Mouse (Mus musculus) kidney, adult 9 months (tissue): ENCODE measurements around the gene Ifi27l2a.
"Not testable (repeated sequence)": the region's sequence is repeated elsewhere in the genome, so short reads cannot be mapped to it uniquely, and the experiment has no call there.

Source experiments
- DNase-seq: peaks from one replicate; pipeline ENCODE4 v3.0.0; 2022

Gene Ifi27l2a

DNA sequence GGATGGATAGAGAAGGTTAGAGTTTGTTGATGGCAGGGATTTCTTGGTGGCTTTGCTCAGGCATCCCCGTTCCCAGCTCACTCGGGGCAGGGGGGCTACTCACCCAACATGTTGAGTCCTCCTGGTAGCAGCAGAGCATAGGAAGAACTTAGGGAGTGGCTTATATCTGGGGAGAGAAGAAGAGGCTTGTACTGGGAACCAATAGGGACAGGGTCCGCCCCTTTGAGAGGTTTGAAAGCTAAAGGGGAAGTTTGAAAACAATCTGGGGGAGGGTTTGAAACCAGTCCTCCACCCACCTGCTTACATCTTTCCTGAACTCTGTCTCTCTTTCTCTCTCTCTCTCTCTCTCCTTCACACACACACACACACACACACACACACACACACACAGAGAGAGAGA is at the start of gene Ifi27l2a:
TSS of gene Ifi27l2a (minus strand) at position 157 of the 400 bp plus-strand sequence.
- DNase-seq: peak; percentile 3

DNA sequence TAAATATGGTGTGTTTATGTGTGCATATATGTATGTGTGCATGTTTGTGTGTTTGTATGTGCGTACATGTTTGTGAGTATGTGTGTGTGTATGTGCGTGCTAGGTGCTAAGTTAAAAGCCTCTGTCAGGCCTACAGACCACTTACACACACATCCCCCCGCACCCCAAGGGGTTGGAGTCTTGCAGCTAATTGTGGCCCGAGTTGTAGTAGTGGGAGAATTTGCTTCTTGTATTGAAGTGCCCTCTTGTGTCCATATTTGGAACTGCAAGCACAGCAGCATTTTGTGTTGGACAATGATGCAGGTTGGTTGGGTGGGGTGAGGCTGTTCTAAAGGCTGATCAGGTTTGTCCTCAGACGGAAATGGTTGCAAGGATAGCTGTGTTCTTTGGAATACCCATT is 49.3 kb upstream of the Ifi27l2a start:
- DNase-seq: peak; percentile 82

DNA sequence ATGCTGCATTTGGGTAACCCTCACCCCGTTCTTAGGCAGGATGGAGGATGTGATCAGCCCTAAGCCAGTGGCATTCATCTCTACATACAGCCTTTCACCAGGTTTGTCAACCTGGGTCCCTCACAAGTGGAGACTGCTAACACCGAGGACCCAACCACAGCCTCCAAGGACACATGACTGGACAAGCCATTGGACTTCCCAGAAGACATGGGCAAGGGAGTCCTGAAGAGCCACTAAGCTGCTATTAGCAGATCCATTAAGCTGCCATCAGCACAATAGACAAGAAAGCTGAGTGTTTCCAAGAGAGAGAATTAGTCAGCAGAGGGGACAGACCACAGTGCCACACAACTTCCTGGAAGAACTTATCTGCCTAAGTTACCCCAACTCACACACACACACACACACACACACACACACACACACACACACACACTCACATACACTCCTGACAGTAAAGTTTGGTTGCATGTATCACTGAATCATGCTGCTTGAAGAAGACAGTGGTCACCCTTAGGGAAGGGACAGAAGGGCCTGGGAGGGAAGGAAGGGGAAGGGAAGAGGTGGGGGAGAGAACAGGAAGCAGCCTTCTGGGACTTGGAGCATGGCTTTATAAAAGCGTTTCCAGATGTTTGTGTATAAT is 47.7 kb upstream of the Ifi27l2a start:
- no peak for DNase-seq

DNA sequence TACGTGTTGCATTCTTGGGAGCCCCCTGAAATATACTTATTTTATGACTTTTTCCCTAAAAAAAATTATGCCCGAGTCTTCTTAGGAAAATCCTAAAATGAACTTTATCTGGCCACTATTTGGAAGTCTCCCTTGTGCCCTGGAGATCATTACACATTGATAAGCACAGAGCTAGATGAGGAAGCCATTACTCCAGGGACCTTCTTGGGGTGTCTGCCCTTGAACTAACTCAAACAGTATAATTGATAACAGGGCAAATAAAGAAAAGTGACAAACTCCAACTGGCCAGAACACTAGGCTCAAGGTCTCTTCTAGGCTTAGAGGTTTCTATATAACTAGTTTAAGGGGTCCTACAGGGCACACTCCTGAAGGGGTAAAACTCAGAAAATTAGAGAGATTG is 44.3 kb upstream of the Ifi27l2a start:
- DNase-seq: no peak

DNA sequence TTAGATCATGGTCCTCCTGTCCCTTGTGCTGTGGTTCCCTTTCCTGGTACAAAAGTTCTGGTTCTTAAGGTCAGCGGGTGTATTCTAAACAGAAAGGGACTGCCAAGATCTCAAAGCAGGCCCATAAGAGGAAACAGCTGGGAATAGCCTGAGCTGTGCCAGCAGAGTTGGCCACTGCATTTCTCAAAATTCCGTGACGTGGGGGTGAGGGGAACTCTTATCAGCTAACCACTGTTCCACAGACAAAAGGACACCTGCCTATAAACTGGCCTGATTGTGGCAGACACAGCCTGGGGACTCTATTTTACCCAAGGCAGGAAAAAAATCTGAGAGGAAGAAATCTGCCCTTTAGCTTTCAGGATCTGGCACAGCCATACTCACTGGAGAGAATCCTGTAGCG is 43.8 kb upstream of the Ifi27l2a start:
- DNase-seq: peak; percentile 9

DNA sequence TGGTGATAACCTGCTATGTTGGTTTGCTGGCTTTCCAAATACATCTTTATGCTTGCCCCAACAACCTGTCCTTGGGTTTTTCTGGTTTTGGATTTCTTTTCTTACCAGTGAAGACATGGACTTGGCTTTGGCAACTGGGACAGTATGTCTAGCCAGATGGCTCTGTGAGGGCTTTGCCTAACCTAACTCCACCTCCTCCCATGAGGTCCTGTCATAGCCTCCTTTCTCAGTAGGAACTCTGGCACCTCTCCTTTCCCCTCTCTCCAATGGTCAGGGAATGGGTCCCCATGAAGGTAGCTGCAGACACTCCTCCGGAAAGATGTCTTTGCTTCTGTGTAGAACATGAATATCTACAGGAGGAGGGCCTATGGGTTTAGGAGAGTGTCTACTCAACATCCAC is 43.2 kb upstream of the Ifi27l2a start:
- DNase-seq: no peak

DNA sequence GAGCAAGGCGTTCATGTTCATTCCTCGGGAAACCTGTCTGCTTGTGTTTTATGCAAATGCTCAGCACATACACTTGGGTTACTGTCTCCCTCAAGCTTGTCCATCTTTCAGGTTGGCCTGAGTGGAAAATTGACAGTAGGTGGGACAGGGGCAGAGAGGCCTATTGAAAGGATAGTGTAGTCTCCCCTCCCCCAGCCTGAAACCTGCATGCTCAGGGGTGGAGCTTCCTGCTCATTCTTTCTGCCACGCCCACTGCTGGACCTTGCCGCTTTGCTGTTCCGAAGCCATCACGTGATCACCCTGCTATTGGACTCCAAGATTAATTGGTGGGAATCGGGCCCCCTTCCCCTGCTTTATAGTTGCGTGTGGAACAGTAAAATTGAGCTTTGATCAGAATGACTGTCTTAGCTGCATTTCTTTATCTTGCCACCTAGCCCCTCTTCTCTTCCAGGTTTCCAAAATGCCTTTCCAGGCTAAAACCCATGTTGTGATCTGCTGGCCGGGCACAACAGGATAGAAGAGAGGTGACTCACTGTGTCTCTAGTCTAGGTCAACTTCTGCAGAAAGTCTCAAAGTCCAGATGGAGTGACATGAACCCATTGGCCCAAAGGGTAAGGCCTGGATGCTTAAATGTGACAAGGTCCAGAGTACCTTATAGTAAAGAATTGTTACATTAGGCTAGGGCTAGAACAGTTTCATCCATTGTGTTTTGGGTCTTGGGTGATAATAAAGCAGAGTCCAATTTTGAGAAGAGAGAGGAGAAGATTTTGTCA is 40.9 kb upstream of the Ifi27l2a start:
- DNase-seq: not testable (repeated sequence)

DNA sequence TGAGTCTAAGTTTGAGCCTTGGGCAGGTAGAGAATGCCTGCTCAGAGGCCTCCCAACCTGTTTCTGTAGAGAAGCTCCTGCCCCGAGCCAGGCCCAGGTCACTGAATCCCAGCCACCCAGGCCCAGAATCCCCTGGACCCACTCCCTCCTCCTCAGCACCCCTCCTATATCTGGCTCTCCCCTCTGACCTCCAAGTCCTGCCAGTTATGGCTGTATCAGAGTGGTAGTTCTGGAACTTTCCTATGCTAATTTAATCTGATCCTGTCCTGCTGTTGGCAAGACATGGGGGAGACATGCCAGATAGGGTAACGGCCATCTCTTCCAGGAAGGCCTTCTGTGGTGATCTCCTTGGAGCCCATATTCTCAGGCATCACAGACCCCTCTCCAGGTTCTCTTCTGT is 39.3 kb upstream of the Ifi27l2a start:
- DNase-seq: no peak

DNA sequence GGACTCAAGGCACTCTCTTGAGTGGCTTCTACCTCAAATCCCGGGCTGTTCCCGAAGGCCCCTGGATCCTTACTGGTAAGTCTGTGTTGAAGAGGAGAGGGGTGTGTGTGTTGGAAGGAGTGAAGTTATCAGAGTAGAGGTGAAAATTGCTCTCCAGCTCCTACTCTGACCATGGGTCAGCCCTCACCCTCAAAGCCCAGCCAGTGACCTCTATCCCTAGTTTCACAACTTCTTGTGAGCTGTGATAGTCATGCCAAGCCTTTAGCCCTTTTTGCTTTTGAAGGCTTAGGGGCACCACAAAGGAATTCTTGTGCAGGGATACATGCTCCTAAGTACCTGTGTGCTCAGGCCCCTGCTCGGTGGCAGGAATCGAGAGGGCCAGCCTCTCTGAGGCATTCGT is 38.2 kb upstream of the Ifi27l2a start:
- no peak for DNase-seq

DNA sequence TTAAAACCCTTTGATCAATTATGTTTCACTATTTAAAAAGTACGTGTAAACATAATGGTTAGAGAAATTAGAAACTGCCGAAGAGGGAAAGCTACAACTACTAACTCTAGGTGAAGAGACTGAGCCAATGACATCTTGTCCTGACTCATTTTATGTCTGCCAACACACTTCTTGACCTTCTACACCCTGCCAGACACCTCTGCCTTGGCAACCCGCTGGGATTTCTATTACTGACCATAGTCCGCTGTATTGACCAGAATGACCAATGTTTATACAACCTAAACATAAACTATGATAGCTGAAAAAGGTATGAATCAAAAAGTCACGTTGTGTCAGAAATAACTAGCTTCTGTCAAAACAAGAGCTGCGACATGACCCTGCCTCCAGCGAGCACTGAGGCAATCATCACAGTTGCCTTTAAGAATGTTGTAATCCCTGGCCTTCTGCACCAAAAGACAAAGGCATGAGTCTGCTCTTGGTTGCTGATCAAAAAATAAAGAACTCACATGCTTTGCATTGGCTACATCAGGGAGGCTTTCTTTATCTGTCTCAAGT is 34.1 kb upstream of the Ifi27l2a start:
- DNase-seq: no peak

DNA sequence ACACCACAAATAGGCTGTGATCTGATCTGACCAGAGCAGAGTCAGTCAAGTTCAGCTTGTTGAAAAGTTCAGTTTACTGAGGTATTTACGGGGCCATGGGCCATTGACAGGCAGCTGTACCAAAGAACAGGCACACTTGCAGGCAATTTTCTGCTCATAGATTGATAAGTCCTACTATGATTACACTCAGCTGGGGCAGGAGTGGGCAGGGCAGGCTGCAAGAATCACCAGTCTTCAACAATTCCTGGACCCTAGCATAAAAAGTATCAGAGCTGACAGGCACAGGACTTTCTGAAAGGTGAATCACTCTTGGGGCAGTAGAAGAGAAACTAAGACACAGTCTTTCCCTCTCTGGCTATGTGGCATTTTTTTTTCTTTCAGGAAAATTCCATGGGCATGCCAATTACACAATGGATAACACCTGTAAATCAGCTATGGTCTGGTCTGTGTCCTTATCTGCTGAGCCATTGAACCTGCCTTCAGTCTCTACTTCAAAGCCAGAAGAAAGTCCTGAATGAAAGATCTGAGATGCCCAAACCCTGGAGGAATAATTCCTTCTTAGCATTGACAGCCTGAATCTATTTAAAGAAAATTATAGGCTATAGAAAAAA is 33.4 kb upstream of the Ifi27l2a start:
- DNase-seq: no peak

DNA sequence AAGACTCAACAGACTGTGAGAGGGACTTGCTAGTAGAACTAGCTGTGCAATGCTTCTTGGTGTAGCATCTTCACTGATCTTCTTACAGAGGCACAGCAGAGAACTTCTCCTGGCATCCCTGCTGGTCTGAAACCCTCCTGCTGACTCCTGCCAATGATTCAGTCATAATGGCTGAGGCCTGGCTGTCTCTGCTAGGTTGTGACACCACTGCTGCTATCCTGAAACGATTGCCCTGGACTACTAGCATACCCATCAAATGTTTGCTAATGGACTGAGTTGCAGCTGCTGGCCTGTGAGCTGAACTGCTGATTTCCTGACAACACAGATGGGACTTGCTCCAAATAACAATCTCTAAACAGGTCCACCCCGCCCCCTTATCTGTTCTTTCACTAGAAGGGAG is 31.0 kb upstream of the Ifi27l2a start:
- DNase-seq: no peak

DNA sequence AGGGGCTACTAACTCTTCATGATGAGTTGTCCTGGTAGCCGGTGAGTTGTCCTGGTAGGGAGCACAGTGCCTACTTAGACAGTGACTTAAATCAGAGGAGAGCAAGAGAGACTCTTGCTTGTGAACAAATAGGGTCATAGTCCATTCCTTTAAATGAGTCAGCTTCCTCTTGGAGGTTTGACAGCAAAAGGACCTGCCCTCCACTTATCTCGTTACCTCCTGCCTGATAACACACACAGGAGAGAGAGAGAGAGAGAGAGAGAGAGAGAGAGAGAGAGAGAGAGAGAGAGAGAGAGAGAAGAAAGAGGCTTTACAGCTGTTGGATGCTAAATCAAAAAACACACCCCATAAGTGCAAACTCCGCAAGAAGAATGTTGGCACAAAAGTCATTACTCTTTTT is 13.7 kb upstream of the Ifi27l2a start, which contains the start of gene Ifi27l2b:
TSS of gene Ifi27l2b (minus strand) at position 84 of the 400 bp plus-strand sequence.
- DNase-seq: no peak

DNA sequence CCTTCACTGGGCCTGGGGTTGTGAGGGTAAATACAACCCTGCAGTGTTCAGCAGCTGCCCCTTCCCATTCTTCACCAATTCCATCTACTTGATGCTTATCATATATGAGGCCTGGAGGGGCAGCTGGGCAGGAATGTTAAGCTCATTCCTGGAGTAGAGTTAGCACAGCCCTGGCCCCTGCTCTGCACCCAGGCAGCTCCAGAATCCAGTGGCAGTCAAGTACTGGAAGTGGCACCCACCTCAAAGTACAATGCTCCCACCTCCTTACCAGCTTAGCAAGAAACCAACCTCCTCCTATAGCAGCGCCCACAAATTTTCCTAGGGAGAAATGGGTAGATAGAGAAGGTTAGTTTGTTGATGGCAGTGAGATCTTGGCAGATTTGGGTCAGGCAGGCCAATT is 13.2 kb upstream of the Ifi27l2a start:
- DNase-seq: not testable (repeated sequence)

DNA sequence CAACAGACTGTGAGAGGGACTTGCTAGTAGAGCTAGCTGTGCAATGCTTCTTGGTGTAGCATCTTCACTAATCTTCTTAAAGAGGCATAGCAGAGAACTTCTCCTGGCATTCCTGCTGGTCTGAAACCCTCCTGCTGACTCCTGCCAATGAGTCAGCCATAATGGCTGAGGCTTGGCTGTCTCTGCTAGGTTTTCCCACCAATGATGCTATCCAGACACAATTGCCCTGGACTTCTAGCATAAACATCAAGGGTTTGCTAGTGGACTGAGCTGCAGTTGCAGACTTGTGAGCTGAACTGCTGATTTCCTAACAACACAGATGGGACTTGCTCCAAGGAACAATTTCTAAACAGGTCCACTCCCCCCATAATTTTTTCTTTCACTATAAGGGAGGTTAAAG is 9.9 kb upstream of the Ifi27l2a start:
- DNase-seq: no peak

DNA sequence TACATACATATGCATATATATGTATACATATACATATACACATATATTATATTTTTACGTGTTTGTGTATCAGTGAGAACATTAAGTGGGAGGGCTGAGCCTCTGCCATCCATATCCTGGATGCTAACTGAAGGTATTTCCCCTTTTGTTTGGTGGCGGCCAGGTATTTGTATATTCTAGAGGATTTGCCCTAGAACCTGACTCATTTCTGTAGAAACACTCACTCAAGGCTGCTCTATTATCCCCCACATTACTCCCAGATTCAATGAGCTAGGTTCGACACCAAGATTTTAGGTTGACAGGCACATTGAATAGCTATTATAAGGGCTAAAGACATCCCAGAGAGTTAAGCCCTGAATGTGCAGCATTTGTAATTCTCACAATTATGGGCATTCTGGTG is 1.6 kb upstream of the Ifi27l2a start:
- peak; percentile 0 for DNase-seq

DNA sequence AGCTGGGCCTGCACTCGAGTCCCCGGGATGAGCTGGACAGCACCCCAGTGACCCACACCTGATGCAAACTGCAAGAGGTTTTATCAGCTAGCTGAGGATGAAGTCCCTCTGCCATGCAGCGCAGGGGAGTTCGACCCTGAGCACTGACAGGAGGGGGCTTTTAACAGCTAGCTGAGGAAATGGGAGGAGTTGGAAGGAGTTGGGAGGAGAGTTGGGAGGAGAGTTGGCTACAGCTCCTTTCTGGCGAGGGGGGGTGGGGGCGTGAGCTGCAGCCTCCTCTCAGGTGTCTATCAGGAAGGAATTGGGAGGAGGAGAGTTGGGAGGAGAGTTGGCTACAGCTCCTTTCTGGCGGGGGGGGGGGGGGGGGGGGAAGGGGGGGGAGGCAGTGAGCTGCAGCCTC is 781 bp upstream of the Ifi27l2a start:
- peak; percentile 0 for DNase-seq

DNA sequence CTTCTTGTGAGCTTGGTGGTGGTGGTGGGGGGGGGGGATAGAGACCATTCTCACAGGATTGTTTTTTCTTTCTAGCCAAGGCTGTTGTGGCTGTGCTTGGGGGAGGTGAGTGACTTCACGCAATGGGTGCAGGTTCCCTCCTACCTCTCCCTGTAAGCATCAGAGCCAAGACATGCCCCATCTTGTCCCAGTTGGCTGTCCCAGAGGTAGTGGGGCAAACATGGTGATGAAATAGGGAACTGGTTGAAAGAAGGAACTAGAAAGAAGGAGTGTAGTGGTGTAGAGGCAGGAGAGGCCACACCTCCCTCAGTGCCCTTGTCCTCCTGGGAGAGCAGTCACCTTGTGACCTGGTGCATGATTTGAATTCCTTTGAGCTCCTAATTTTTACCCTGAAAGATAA is 5.9 kb downstream of the Ifi27l2a start:
- no peak for DNase-seq

DNA sequence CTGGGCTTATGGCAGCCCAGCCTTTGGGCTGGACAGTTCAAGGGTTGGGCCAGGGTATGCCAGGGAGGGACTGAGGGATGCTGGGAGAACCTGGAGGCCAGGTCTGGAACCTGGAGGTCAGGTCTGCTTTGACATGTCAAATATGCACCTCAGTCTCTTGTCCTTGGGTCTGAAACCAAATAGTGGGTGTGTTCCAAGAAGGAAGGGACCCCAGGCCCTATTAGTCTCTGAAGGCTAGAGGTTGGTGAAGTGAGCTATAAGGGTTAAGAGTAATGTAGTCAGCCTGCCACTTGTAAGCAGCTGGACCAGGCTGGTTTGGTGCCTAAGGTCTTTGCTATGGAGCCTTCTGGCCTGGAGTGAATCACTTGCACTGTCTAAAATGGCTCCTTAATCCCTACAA is 8.6 kb downstream of the Ifi27l2a start:
- no peak for DNase-seq

DNA sequence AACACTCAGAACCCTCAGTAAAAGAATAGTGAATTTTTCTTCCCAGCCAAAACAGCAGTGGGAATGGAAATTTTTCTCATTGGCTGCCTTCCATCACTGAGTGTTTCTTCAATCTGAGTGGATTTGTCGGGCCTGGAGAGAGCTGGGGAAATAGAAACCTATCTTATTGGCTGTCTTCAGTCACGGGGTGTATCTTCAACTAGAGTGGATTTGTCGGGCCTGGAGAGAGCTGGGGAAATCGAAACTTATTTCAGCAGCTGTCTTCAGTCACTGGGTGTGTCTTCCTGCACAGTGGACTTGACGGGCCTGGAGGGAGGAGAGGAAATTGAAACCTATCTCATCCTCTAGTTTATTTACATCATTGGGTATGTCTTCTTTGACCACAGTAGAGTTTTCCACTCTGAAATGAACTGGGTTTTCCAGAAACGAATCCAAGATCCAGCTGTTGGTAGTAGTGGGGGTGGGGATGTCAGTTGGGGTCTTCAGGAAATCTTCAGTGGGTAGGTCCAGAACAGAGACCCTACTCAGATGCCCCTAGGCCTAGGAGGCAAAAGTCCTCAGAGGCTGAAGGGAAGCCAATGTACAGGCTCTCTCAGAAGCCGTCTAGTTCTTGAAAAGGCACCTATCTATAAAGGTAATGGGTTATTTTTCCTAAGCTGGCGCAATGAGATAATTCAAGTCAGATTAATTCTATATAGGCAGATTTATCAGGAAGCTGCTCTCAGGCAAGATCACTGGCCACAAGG is 9.3 kb downstream of the Ifi27l2a start, which contains the start of gene Ifi27:
TSS of gene Ifi27 (plus strand) at position 226 of the 746 bp plus-strand sequence.
- DNase-seq: peak; percentile 93

DNA sequence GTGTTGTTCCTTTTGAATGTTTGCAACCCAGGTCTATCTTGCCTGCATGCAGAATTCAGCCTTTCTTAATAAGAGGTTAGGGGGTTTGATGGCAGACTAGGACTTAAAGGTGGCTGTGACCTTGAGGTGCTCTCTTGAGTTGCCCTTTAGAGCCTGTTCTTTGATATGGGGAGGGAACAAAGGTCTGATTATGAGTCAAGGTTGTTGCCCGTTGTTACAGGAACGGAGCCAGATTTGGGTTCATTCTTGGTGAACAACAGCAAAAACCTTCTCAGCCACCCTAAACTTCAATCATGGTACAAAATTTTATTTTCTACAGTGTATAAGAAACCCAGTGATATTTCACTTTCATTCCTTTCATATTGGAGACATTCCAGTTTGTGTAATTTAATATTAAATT is 10.1 kb downstream of the Ifi27l2a start:
- peak; percentile 32 for DNase-seq

DNA sequence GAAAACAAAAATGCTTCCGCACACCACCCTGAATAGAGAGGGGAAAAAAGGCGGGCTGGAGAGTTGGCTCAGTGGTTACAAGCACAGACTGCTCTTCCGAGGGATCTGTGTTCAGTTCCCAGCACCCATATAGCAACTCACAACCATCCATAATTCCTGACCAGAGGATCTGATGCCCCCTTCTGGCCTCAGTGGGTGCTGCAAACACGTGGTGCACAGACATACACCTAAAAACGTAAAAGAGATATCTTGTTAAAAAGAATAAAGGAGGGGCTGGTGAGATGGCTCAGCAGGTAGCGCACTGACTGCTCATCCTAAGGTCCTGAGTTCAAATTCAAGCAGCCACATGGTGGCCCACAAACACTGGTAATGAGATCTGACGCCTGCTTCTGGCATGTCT is 16.8 kb downstream of the Ifi27l2a start:
- DNase-seq: no peak
